Mouse (Mus musculus): Measurements from ENCODE around the gene Kif26b. TPM values are rescaled to one million over a fixed set of nuclear protein-coding genes. Genes with fewer than 3 reads are reported as not detected.

Kif26b gene
- total RNA-seq, 2 experiments from 2014 or later = 4.5 to 5.9 TPM

GRCm38 (mm10) chr1:178758441-178758840, 229.5 kb downstream of the Kif26b start:
- intact Hi-C loops (cut with DNase I) = no loop called here
- DNase-seq = no peak

- intact Hi-C loops (cut with DNase I) = no loop called here
- DNase-seq = no peak
Observed at GRCm38 (mm10) chr1:178762125-178762741, 233.3 kb downstream of the Kif26b start.

GRCm38 (mm10) chr1:178764914-178765313, 236.0 kb downstream of the Kif26b start:
- no peak for DNase-seq
- intact Hi-C loops (cut with DNase I) = no loop called here

GRCm38 (mm10) chr1:178765650-178766049, 236.7 kb downstream of the Kif26b start:
- intact Hi-C loops (cut with DNase I) = no loop called here
- no peak for DNase-seq

GRCm38 (mm10) chr1:178768976-178769375, 240.1 kb downstream of the Kif26b start:
- intact Hi-C loops (cut with DNase I) = no loop called here
- no peak for DNase-seq

GRCm38 (mm10) chr1:178769988-178770387, 241.1 kb downstream of the Kif26b start:
- no peak for DNase-seq
- intact Hi-C loops (cut with DNase I) = no loop called here

GRCm38 (mm10) chr1:178770626-178771362, 241.9 kb downstream of the Kif26b start:
- intact Hi-C loops (cut with DNase I) = no loop called here
- no peak for DNase-seq

- intact Hi-C loops (cut with DNase I) = no loop called here
- DNase-seq = no peak
Observed at GRCm38 (mm10) chr1:178779742-178780141, 250.8 kb downstream of the Kif26b start.

GRCm38 (mm10) chr1:178784043-178784442, 255.1 kb downstream of the Kif26b start:
- DNase-seq = no peak
- intact Hi-C loops (cut with DNase I) = no loop called here

GRCm38 (mm10) chr1:178791266-178791665, 262.3 kb downstream of the Kif26b start:
- intact Hi-C loops (cut with DNase I) = no loop called here
- DNase-seq = no peak

GRCm38 (mm10) chr1:178792726-178793125, 263.8 kb downstream of the Kif26b start:
- DNase-seq = no peak
- intact Hi-C loops (cut with DNase I) = no loop called here

- intact Hi-C loops (cut with DNase I) = no loop called here
- DNase-seq = no peak
Observed at GRCm38 (mm10) chr1:178794866-178795265, 265.9 kb downstream of the Kif26b start.

- intact Hi-C loops (cut with DNase I) = no loop called here
- DNase-seq = no peak
Observed at GRCm38 (mm10) chr1:178797388-178797787, 268.5 kb downstream of the Kif26b start.

GRCm38 (mm10) chr1:178798333-178798732, 269.4 kb downstream of the Kif26b start:
- DNase-seq = peak; percentile 14 to 26
- intact Hi-C loops (cut with DNase I) = no loop called here

GRCm38 (mm10) chr1:178798886-178799285, 270.0 kb downstream of the Kif26b start:
- intact Hi-C loops (cut with DNase I) = no loop called here

GRCm38 (mm10) chr1:178799836-178800552, 271.1 kb downstream of the Kif26b start:
- intact Hi-C loops (cut with DNase I) = no loop called here
- DNase-seq = no peak

More at GRCm38 (mm10) chr1:178798886-178799285, 270.0 kb downstream of the Kif26b start:
- DNase-seq = no peak

- peak; percentile 61 to 80 for DNase-seq
- intact Hi-C loops (cut with DNase I) = no loop called here
Observed at GRCm38 (mm10) chr1:178803155-178803554, 274.2 kb downstream of the Kif26b start.

- DNase-seq = no peak
- intact Hi-C loops (cut with DNase I) = no loop called here
Observed at GRCm38 (mm10) chr1:178817476-178817875, 288.6 kb downstream of the Kif26b start.

GRCm38 (mm10) chr1:178819060-178819459, 290.1 kb downstream of the Kif26b start:
- no peak for DNase-seq
- intact Hi-C loops (cut with DNase I) = no loop called here

GRCm38 (mm10) chr1:178820079-178820478, 291.2 kb downstream of the Kif26b start:
- DNase-seq = no peak

More at GRCm38 (mm10) chr1:178820079-178820478, 291.2 kb downstream of the Kif26b start:
- intact Hi-C loops (cut with DNase I) = no loop called here
